Mouse (Mus musculus) CH12.LX (cell line): Measurements from ENCODE around the gene Gm3636.
"Not testable (repeated sequence)": the region's sequence is repeated elsewhere in the genome, so short reads cannot be mapped to it uniquely, and the experiment has no call there.

Experiments
- CTCF ChIP-seq, 2 experiments: IDR thresholded peaks in 1 of 2; conservative IDR thresholded peaks in 1 of 2; 2 replicates each; pipeline ENCODE4 v1.5.1; 2011 to 2012; ENCODE audit warnings: low read depth in 2 of 2, low read length in 2 of 2, improper control_type of control experiment in 1 of 2, inconsistent platforms in 1 of 2, mild to moderate bottlenecking in 1 of 2, moderate library complexity in 1 of 2
- ELF1 ChIP-seq: IDR thresholded peaks from 2 replicates; pipeline ENCODE4 v1.6.1; 2014; ENCODE audit warnings: low read depth, mild to moderate bottlenecking, inconsistent platforms, low read length, improper control_type of control experiment
- POLR2A ChIP-seq: IDR thresholded peaks from 2 replicates; pipeline ENCODE4 v1.6.1; 2011; ENCODE audit warnings: low read depth, mild to moderate bottlenecking, improper control_type of control experiment, low read length
- ZNF384 ChIP-seq: IDR thresholded peaks from 2 replicates; pipeline ENCODE4 v1.6.1; 2012; ENCODE audit warnings: low read depth, low read length, improper control_type of control experiment, inconsistent platforms

GRCm38 (mm10) chr14:6720151-6720550 is 22.0 kb downstream of the Gm3636 start, which contains the start of gene Gm8050:
- TF ChIP-seq ZNF384; CTCF (conservative IDR thresholded peaks at IDR 0.05 in 1 of 2, IDR thresholded peaks at IDR 0.05 in 1 of 2; ENCODE audit: low read depth in 2 of 2, low read length in 2 of 2); ELF1; POLR2A: not testable (repeated sequence)
